Mouse (Mus musculus): ENCODE results near the gene Cbfa2t2. TPM values are rescaled to one million over a fixed set of nuclear protein-coding genes. Genes with fewer than 3 reads are reported as not detected.
A peak's percentile ranks its signal among the peaks of the same experiment; 100 is the strongest.

Cbfa2t2 gene
- polyA plus RNA-seq, 1 experiment: 12.6 TPM

GRCm38 (mm10) chr2:154568329-154569070, 132.2 kb downstream of the Cbfa2t2 start:
- Histone ChIP-seq H3K36me3 (ENCODE audit: control insufficient read depth, insufficient read depth, low read length) (no peaks in the 10 kb centered on the region), H3K4me1 (ENCODE audit: control insufficient read depth, insufficient read depth, low read length) (peaks cover 16% of the 10 kb centered on the region), H3K4me3 (ENCODE audit: control insufficient read depth, low read depth, low read length) (peak overlapping the region; percentile 83), H3K27ac (ENCODE audit: control insufficient read depth, insufficient read depth, low read depth, low read length) (no peak overlapping the region), H3K27me3 (ENCODE audit: control insufficient read depth, insufficient read depth, low read length) (no peaks in the 10 kb centered on the region)
- TF ChIP-seq POLR2A (IDR thresholded peaks at IDR 0.05; ENCODE audit: control insufficient read depth, low read depth, low read length) (no peak), CTCF (IDR thresholded peaks at IDR 0.05; ENCODE audit: control insufficient read depth, insufficient read depth, insufficient replicate concordance, low read depth, low read length) (no peak)

GRCm38 (mm10) chr2:154569071-154569748, 132.9 kb downstream of the Cbfa2t2 start:
- no peak overlapping the region; the same call in 1 of the 2 replicates for H3K27ac ChIP-seq (ENCODE audit: control insufficient read depth, insufficient read depth, low read depth, low read length)
- TF ChIP-seq CTCF (IDR thresholded peaks at IDR 0.05; ENCODE audit: control insufficient read depth, insufficient read depth, insufficient replicate concordance, low read depth, low read length) (no peak), POLR2A (IDR thresholded peaks at IDR 0.05; ENCODE audit: control insufficient read depth, low read depth, low read length) (no peak)

GRCm38 (mm10) chr2:154569836-154570286, 133.6 kb downstream of the Cbfa2t2 start, which contains the start of gene E2f1:
E2f1 (minus strand) TSS chr2:154569892.
- H3K4me3 ChIP-seq (ENCODE audit: control insufficient read depth, low read depth, low read length): peak within 1 kb of the TSS; percentile 86
- peaks cover 16% of the 10 kb centered on the region for H3K4me1 ChIP-seq (ENCODE audit: control insufficient read depth, insufficient read depth, low read length)
- H3K27me3 ChIP-seq (ENCODE audit: control insufficient read depth, insufficient read depth, low read length): no peaks in the 10 kb centered on the region
- H3K36me3 ChIP-seq (ENCODE audit: control insufficient read depth, insufficient read depth, low read length): no peaks in the 10 kb centered on the region
- no peak for TF ChIP-seq POLR2A (IDR thresholded peaks at IDR 0.05; ENCODE audit: control insufficient read depth, low read depth, low read length)
- no peak for TF ChIP-seq CTCF (IDR thresholded peaks at IDR 0.05; ENCODE audit: control insufficient read depth, insufficient read depth, insufficient replicate concordance, low read depth, low read length)
- H3K27ac ChIP-seq (ENCODE audit: control insufficient read depth, insufficient read depth, low read depth, low read length): peak within 1 kb of the TSS; percentile 33

More at GRCm38 (mm10) chr2:154569071-154569748, 132.9 kb downstream of the Cbfa2t2 start:
- Histone ChIP-seq H3K4me3 (ENCODE audit: control insufficient read depth, low read depth, low read length) (peak overlapping the region; percentile 83), H3K4me1 (ENCODE audit: control insufficient read depth, insufficient read depth, low read length) (peaks cover 16% of the 10 kb centered on the region), H3K27me3 (ENCODE audit: control insufficient read depth, insufficient read depth, low read length) (no peaks in the 10 kb centered on the region), H3K36me3 (ENCODE audit: control insufficient read depth, insufficient read depth, low read length) (no peaks in the 10 kb centered on the region)

GRCm38 (mm10) chr2:154570666-154571065, 134.4 kb downstream of the Cbfa2t2 start:
- no peak overlapping the region for H3K27ac ChIP-seq (ENCODE audit: control insufficient read depth, insufficient read depth, low read depth, low read length)
- no peaks in the 10 kb centered on the region for H3K27me3 ChIP-seq (ENCODE audit: control insufficient read depth, insufficient read depth, low read length)
- no peak overlapping the region for H3K4me3 ChIP-seq (ENCODE audit: control insufficient read depth, low read depth, low read length)
- no peak for TF ChIP-seq POLR2A (IDR thresholded peaks at IDR 0.05; ENCODE audit: control insufficient read depth, low read depth, low read length)
- no peak for TF ChIP-seq CTCF (IDR thresholded peaks at IDR 0.05; ENCODE audit: control insufficient read depth, insufficient read depth, insufficient replicate concordance, low read depth, low read length)
- no peaks in the 10 kb centered on the region for H3K36me3 ChIP-seq (ENCODE audit: control insufficient read depth, insufficient read depth, low read length)
- H3K4me1 ChIP-seq (ENCODE audit: control insufficient read depth, insufficient read depth, low read length): peaks cover 16% of the 10 kb centered on the region

GRCm38 (mm10) chr2:154571266-154571665, 135.0 kb downstream of the Cbfa2t2 start:
- Histone ChIP-seq H3K27me3 (ENCODE audit: control insufficient read depth, insufficient read depth, low read length) (no peaks in the 10 kb centered on the region), H3K27ac (ENCODE audit: control insufficient read depth, insufficient read depth, low read depth, low read length) (no peak overlapping the region), H3K36me3 (ENCODE audit: control insufficient read depth, insufficient read depth, low read length) (no peaks in the 10 kb centered on the region), H3K4me1 (ENCODE audit: control insufficient read depth, insufficient read depth, low read length) (peaks cover 16% of the 10 kb centered on the region), H3K4me3 (ENCODE audit: control insufficient read depth, low read depth, low read length) (no peak overlapping the region)
- TF ChIP-seq POLR2A (IDR thresholded peaks at IDR 0.05; ENCODE audit: control insufficient read depth, low read depth, low read length): no peak
- no peak for TF ChIP-seq CTCF (IDR thresholded peaks at IDR 0.05; ENCODE audit: control insufficient read depth, insufficient read depth, insufficient replicate concordance, low read depth, low read length)

- no peak for TF ChIP-seq POLR2A (IDR thresholded peaks at IDR 0.05; ENCODE audit: control insufficient read depth, low read depth, low read length)
- TF ChIP-seq CTCF (IDR thresholded peaks at IDR 0.05; ENCODE audit: control insufficient read depth, insufficient read depth, insufficient replicate concordance, low read depth, low read length): no peak
- Histone ChIP-seq H3K36me3 (ENCODE audit: control insufficient read depth, insufficient read depth, low read length) (no peaks in the 10 kb centered on the region), H3K27me3 (ENCODE audit: control insufficient read depth, insufficient read depth, low read length) (no peaks in the 10 kb centered on the region), H3K4me3 (ENCODE audit: control insufficient read depth, low read depth, low read length) (no peak overlapping the region), H3K27ac (ENCODE audit: control insufficient read depth, insufficient read depth, low read depth, low read length) (no peak overlapping the region), H3K4me1 (ENCODE audit: control insufficient read depth, insufficient read depth, low read length) (peaks cover 16% of the 10 kb centered on the region)
These were observed 135.7 kb downstream of the Cbfa2t2 start for GRCm38 (mm10) chr2:154571976-154572375.

GRCm38 (mm10) chr2:154572996-154573395, 136.7 kb downstream of the Cbfa2t2 start:
- Histone ChIP-seq H3K27ac (ENCODE audit: control insufficient read depth, insufficient read depth, low read depth, low read length) (no peak overlapping the region), H3K36me3 (ENCODE audit: control insufficient read depth, insufficient read depth, low read length) (no peaks in the 10 kb centered on the region), H3K4me3 (ENCODE audit: control insufficient read depth, low read depth, low read length) (no peak overlapping the region), H3K27me3 (ENCODE audit: control insufficient read depth, insufficient read depth, low read length) (no peaks in the 10 kb centered on the region), H3K4me1 (ENCODE audit: control insufficient read depth, insufficient read depth, low read length) (peaks cover 14% of the 10 kb centered on the region)
- TF ChIP-seq POLR2A (IDR thresholded peaks at IDR 0.05; ENCODE audit: control insufficient read depth, low read depth, low read length): no peak
- TF ChIP-seq CTCF (IDR thresholded peaks at IDR 0.05; ENCODE audit: control insufficient read depth, insufficient read depth, insufficient replicate concordance, low read depth, low read length): no peak

Measured in testis, adult 2 months (tissue).